Mouse (Mus musculus) kidney, embryonic 14.5 days (tissue): ENCODE measurements around the gene Cib3. TPM values are rescaled to one million over a fixed set of nuclear protein-coding genes. Genes with fewer than 3 reads are reported as not detected.
A peak's percentile ranks its signal among the peaks of the same experiment; 100 is the strongest.

Experiments
- ATAC-seq: fragments of 200-750 bp; cut with Nextera tagmentation; 2 replicates; pipeline ENCODE4 v1.8.0; 2017; ENCODE audit warnings: moderate number of reproducible peaks, mild to moderate bottlenecking, moderate TSS enrichment, moderate library complexity; ENCODE audit not compliant: low FRiP score, low TSS enrichment
- H3K27ac ChIP-seq: fragments of 300-500 bp; sonication (generic); 2 replicates; pipeline ENCODE4 v1.5.1; 2014; ENCODE audit warnings: low read depth, mild to moderate bottlenecking, low read length, moderate library complexity, mixed read lengths
- H3K27me3 ChIP-seq: fragments of 300-500 bp; sonication (generic); 2 replicates; pipeline ENCODE4 v1.6.1; 2014; ENCODE audit warnings: mild to moderate bottlenecking, low read length; ENCODE audit not compliant: control insufficient read depth, insufficient read depth
- H3K36me3 ChIP-seq: fragments of 300-500 bp; sonication (generic); 2 replicates; pipeline ENCODE4 v1.6.1; 2014; ENCODE audit warnings: low read length, mixed read lengths; ENCODE audit not compliant: control insufficient read depth, insufficient read depth
- H3K4me1 ChIP-seq: fragments of 300-500 bp; sonication (generic); 2 replicates; pipeline ENCODE4 v1.6.1; 2014; ENCODE audit warnings: low read length, mixed read lengths; ENCODE audit not compliant: control insufficient read depth, insufficient read depth
- H3K4me2 ChIP-seq: fragments of 300-500 bp; sonication (generic); replicated peaks from 2 replicates; pipeline ENCODE4 v1.6.1; 2014; ENCODE audit warnings: low read depth, mild to moderate bottlenecking, low read length
- H3K4me3 ChIP-seq: fragments of 300-500 bp; sonication (generic); 2 replicates; pipeline ENCODE4 v1.5.1; 2014; ENCODE audit warnings: mild to moderate bottlenecking, low read length
- H3K9ac ChIP-seq: fragments of 300-500 bp; sonication (generic); 2 replicates; pipeline ENCODE4 v1.6.1; 2014; ENCODE audit warnings: low read depth, mild to moderate bottlenecking, low read length, moderate library complexity
- H3K9me3 ChIP-seq: fragments of 300-500 bp; sonication (generic); 2 replicates; pipeline ENCODE4 v1.6.1; 2016; ENCODE audit warnings: low read length; ENCODE audit not compliant: control insufficient read depth
- WGBS: fragments of 180-500 bp; shearing (Covaris S2); extraction: QIAGEN DNeasy Blood & Tissue Kit; methylation state at CpG from one replicate; pipeline ENCODE4 v1.1.7; 2014; 5-methylcytosine and 5-hydroxymethylcytosine counted together
- polyA plus RNA-seq: library from polyadenylated mRNA; unstranded; fragments of >200 nt; fragmentation: Nextera tagmentation; extraction: Ambion mirVana; gene quantifications from 2 replicates; pipeline ENCODE4 v1.2.1, GENCODE M21; 2014

Gene Cib3
- polyA plus RNA-seq, 1 experiment from 2014 or later, result not detected

GRCm38 (mm10) chr8:72242226-72242625 is 29.6 kb upstream of the Cib3 start:
- H3K9ac ChIP-seq, result no peak overlapping the region
- H3K4me2 ChIP-seq, result no peak overlapping the region
- WGBS, result 88% methylated on average over 1 of the region's 1 CpGs
- ATAC-seq, result no peak
- H3K4me3 ChIP-seq, result no peak overlapping the region
- no peak overlapping the region for H3K27ac ChIP-seq
- H3K27me3 ChIP-seq, result no peaks in the 10 kb centered on the region
- H3K36me3 ChIP-seq, result peaks cover 8% of the 10 kb centered on the region
- H3K9me3 ChIP-seq, result no peaks in the 10 kb centered on the region
- H3K4me1 ChIP-seq, result peaks cover 11% of the 10 kb centered on the region; the same call in 1 of the 2 replicates

GRCm38 (mm10) chr8:72240951-72241350 is 28.3 kb upstream of the Cib3 start:
- H3K4me2 ChIP-seq, result peak overlapping the region; percentile 59
- peak overlapping the region; percentile 61; the same call in 1 of the 2 replicates for H3K9ac ChIP-seq
- 74% methylated on average over 7 of the region's 7 CpGs for WGBS
- H3K27me3 ChIP-seq, result no peaks in the 10 kb centered on the region
- peak overlapping the region; percentile 69 for H3K4me3 ChIP-seq
- ATAC-seq, result no peak
- no peak overlapping the region for H3K27ac ChIP-seq
- peaks cover 11% of the 10 kb centered on the region; the same call in 1 of the 2 replicates for H3K4me1 ChIP-seq
- H3K9me3 ChIP-seq, result no peaks in the 10 kb centered on the region
- no peaks in the 10 kb centered on the region; the same call in 1 of the 2 replicates for H3K36me3 ChIP-seq

GRCm38 (mm10) chr8:72240403-72240763 is 27.7 kb upstream of the Cib3 start:
- Histone ChIP-seq H3K9me3 (no peaks in the 10 kb centered on the region), H3K4me1 (peaks cover 11% of the 10 kb centered on the region; the same call in 1 of the 2 replicates), H3K4me2 (peak overlapping the region; percentile 59), H3K9ac (peak overlapping the region; percentile 61), H3K27ac (peak overlapping the region; percentile 85), H3K27me3 (no peaks in the 10 kb centered on the region), H3K4me3 (peak overlapping the region; percentile 69), H3K36me3 (no peaks in the 10 kb centered on the region; the same call in 1 of the 2 replicates)
- WGBS, result under 1% methylated on average over 24 of the region's 24 CpGs
- peak; percentile 65; the same call in 1 of the 2 replicates for ATAC-seq

- H3K36me3 ChIP-seq, result no peaks in the 10 kb centered on the region; the same call in 1 of the 2 replicates
- H3K27ac ChIP-seq, result peak within 1 kb of the TSS; percentile 85
- H3K4me3 ChIP-seq, result peak within 1 kb of the TSS; percentile 69
- no peaks in the 10 kb centered on the region for H3K27me3 ChIP-seq
- under 1% methylated on average over 54 of the region's 54 CpGs for WGBS
- H3K9me3 ChIP-seq, result no peaks in the 10 kb centered on the region
- peak within 1 kb of the TSS; percentile 61 for H3K9ac ChIP-seq
- ATAC-seq, result peak; percentile 98
- H3K4me2 ChIP-seq, result peak within 1 kb of the TSS; percentile 59
- peaks cover 11% of the 10 kb centered on the region; the same call in 1 of the 2 replicates for H3K4me1 ChIP-seq
These were observed 27.1 kb upstream of the Cib3 start, which contains the start of gene Ap1m1 for GRCm38 (mm10) chr8:72239499-72240402. TSS of gene Ap1m1 (plus strand) at chr8:72240018.

GRCm38 (mm10) chr8:72222656-72223055 is 10.0 kb upstream of the Cib3 start:
- no peaks in the 10 kb centered on the region for H3K27me3 ChIP-seq
- peaks cover 11% of the 10 kb centered on the region; the same call in 1 of the 2 replicates for H3K4me1 ChIP-seq
- H3K9ac ChIP-seq, result no peak overlapping the region
- H3K4me3 ChIP-seq, result no peak overlapping the region
- no peak overlapping the region for H3K27ac ChIP-seq
- H3K4me2 ChIP-seq, result no peak overlapping the region
- 88% methylated on average over 5 of the region's 5 CpGs for WGBS
- peaks cover 29% of the 10 kb centered on the region for H3K36me3 ChIP-seq
- ATAC-seq, result no peak
- H3K9me3 ChIP-seq, result no peaks in the 10 kb centered on the region

GRCm38 (mm10) chr8:72220758-72221157 is 8.1 kb upstream of the Cib3 start:
- no peaks in the 10 kb centered on the region for H3K9me3 ChIP-seq
- peaks cover 11% of the 10 kb centered on the region; the same call in 1 of the 2 replicates for H3K4me1 ChIP-seq
- H3K27ac ChIP-seq, result no peak overlapping the region
- H3K36me3 ChIP-seq, result peaks cover 29% of the 10 kb centered on the region
- no peaks in the 10 kb centered on the region for H3K27me3 ChIP-seq
- WGBS, result 88% methylated on average over 4 of the region's 4 CpGs
- no peak for ATAC-seq
- H3K9ac ChIP-seq, result peak overlapping the region; percentile 81; the same call in 1 of the 2 replicates
- H3K4me3 ChIP-seq, result peak overlapping the region; percentile 87
- peak overlapping the region; percentile 79 for H3K4me2 ChIP-seq

GRCm38 (mm10) chr8:72219541-72220363 is 7.1 kb upstream of the Cib3 start, which contains the start of gene Fam32a:
TSS of gene Fam32a (plus strand) at chr8:72219730.
- H3K9me3 ChIP-seq, result no peaks in the 10 kb centered on the region
- ATAC-seq, result peak; percentile 98
- WGBS, result 17% methylated on average over 39 of the region's 39 CpGs
- peak within 1 kb of the TSS; percentile 79 for H3K4me2 ChIP-seq
- peak within 1 kb of the TSS; percentile 63 for H3K27ac ChIP-seq
- H3K27me3 ChIP-seq, result peaks cover 5% of the 10 kb centered on the region; the same call in 1 of the 2 replicates
- H3K36me3 ChIP-seq, result peaks cover 29% of the 10 kb centered on the region
- H3K4me3 ChIP-seq, result peak within 1 kb of the TSS; percentile 87
- H3K9ac ChIP-seq, result peak within 1 kb of the TSS; percentile 81
- peaks cover 11% of the 10 kb centered on the region; the same call in 1 of the 2 replicates for H3K4me1 ChIP-seq

GRCm38 (mm10) chr8:72218781-72219540 is 6.3 kb upstream of the Cib3 start:
- Histone ChIP-seq H3K27ac (no peak overlapping the region), H3K4me2 (peak overlapping the region; percentile 79)
- ATAC-seq, result peak; percentile 21

More at GRCm38 (mm10) chr8:72218781-72219540, 6.3 kb upstream of the Cib3 start:
- Histone ChIP-seq H3K4me3 (peak overlapping the region; percentile 87), H3K9ac (no peak overlapping the region), H3K27me3 (peaks cover 5% of the 10 kb centered on the region; the same call in 1 of the 2 replicates), H3K4me1 (peaks cover 11% of the 10 kb centered on the region; the same call in 1 of the 2 replicates), H3K36me3 (peaks cover 25% of the 10 kb centered on the region), H3K9me3 (no peaks in the 10 kb centered on the region)
- 76% methylated on average over 9 of the region's 10 CpGs for WGBS
